Mouse (Mus musculus) erythroblast, embryonic 14.5 days (primary cell): ENCODE measurements around the gene Steap3. TPM values are rescaled to one million over a fixed set of nuclear protein-coding genes. Genes with fewer than 3 reads are reported as not detected.

ENCODE experiments used
- H3K27me3 ChIP-seq: 2 replicates; pipeline ENCODE4 v1.6.1; 2012; ENCODE audit warnings: inconsistent platforms; ENCODE audit not compliant: control insufficient read depth
- H3K36me3 ChIP-seq: 2 replicates; pipeline ENCODE4 v1.6.1; 2012; ENCODE audit warnings: mild to moderate bottlenecking, inconsistent platforms; ENCODE audit not compliant: control insufficient read depth
- H3K4me1 ChIP-seq: 2 replicates; pipeline ENCODE4 v1.6.1; 2012; ENCODE audit warnings: inconsistent platforms; ENCODE audit not compliant: control insufficient read depth
- H3K4me3 ChIP-seq: replicated peaks from 2 replicates; pipeline ENCODE3; 2012; ENCODE audit warnings: moderate library complexity, mild to moderate bottlenecking, inconsistent platforms
- H3K9me3 ChIP-seq: 2 replicates; pipeline ENCODE4 v1.6.1; 2012; ENCODE audit warnings: low read length, inconsistent platforms, mixed read lengths; ENCODE audit not compliant: control insufficient read depth
- GATA1 ChIP-seq: IDR thresholded peaks from 2 replicates; pipeline ENCODE4 v1.6.1; 2012; ENCODE audit warnings: low read length, inconsistent platforms, mixed read lengths
- TAL1 ChIP-seq: IDR thresholded peaks from 3 replicates; pipeline ENCODE4 v1.6.1; 2012; ENCODE audit warnings: low read length, inconsistent platforms, mixed read lengths
- polyA plus RNA-seq: library from polyadenylated mRNA; stranded (reverse); fragments of >175 nt; gene quantifications from 2 replicates; pipeline ENCODE4 v1.2.3, GENCODE M21; 2012

Gene Steap3
- polyA plus RNA-seq, 1 experiment, result 29.2 TPM

DNA sequence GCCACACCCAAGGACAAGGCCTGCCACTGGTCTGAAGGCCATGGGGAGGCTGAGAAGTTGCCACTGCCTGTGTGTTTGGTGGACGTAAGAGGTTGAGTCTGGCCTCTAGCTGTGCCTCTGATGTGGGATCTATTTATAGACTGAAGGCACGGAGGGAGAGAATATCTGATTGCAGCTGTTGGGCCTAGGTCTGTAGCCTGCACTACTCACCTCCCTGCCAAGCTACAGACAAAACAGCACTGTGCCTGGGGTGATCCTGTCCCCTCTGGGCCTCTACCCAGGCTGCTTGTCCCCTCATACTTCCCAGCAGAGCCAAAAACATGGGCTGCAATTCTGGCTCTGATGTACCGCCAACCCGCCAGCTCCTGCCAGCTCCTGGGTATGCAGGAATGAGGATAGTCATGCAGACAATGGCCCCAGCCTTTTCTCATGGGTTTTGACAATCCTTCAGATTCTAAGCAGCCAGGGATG is 26.8 kb downstream of the Steap3 start:
- H3K27me3 ChIP-seq, result no peaks in the 10 kb centered on the region; the same call in 1 of the 2 replicates
- H3K9me3 ChIP-seq, result no peaks in the 10 kb centered on the region
- TF ChIP-seq GATA1, result no peak
- H3K4me3 ChIP-seq, result no peak overlapping the region
- H3K36me3 ChIP-seq, result peaks cover 99% of the 10 kb centered on the region
- H3K4me1 ChIP-seq, result peaks cover 42% of the 10 kb centered on the region

DNA sequence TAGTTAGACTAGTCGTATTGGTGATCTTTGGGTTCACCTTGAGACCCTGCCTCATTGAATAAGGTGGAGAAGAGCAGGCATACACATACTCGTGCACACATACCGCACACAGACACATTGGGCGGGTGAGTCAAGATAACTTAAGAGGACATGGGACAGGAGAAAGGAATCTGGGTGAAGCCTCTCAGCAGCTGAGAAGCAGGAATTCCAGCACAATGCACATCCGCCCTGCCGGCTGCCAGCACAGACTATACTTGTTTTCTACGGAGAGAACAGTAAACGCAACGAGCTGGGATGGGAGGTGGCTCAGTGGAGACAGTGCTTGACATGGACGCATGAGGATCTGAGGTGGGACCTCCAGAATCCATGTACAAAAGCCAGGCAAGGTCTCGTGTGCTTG is 27.9 kb downstream of the Steap3 start:
- Histone ChIP-seq H3K4me3 (no peak overlapping the region), H3K27me3 (no peaks in the 10 kb centered on the region; the same call in 1 of the 2 replicates), H3K4me1 (peaks cover 37% of the 10 kb centered on the region), H3K36me3 (peaks cover 100% of the 10 kb centered on the region), H3K9me3 (no peaks in the 10 kb centered on the region)
- no peak for TF ChIP-seq TAL1
- no peak for TF ChIP-seq GATA1

DNA sequence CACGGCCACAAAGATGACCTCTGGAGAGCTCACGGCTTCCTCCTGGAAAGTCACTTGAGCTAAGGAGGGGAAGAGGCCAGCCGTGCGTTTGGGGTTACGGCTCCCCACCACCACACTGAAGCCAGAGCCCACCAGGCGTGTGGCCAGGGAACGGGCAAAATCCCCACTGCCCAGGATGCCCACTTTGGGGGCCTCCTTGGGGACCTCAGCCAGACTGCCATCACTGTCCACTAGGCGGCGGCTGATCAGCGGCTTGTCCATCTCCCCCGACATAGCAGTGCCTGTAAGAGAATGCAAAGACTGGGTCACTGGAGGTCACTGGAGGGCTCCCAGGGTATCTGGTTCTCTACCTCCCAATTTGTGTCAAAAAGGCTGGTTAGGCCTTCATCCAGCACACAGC is 28.5 kb downstream of the Steap3 start:
- Histone ChIP-seq H3K9me3 (no peaks in the 10 kb centered on the region), H3K4me1 (peaks cover 35% of the 10 kb centered on the region), H3K4me3 (no peak overlapping the region), H3K36me3 (peaks cover 100% of the 10 kb centered on the region), H3K27me3 (no peaks in the 10 kb centered on the region; the same call in 1 of the 2 replicates)
- TF ChIP-seq TAL1, result no peak
- TF ChIP-seq GATA1, result no peak

DNA sequence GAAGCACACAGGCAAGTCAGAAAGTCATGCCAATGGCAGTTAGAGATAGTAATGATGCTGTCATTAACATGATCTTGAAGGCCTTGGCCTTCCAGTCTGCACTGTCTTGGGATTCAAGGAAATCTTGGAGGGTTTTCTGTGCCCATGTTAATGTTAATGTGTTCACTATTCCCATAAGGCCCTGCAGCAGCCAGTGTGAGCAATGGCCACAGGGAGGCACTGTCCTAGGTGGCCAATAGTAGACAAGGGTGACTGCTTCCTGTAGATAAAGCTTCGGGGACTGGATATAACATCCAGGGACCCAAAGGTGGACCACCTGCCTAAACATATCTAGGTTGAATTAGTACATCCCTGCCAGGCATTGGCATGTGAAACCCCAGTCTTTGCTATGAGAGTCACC is 35.4 kb downstream of the Steap3 start:
- Histone ChIP-seq H3K4me3 (no peak overlapping the region), H3K36me3 (peaks cover 99% of the 10 kb centered on the region), H3K27me3 (no peaks in the 10 kb centered on the region; the same call in 1 of the 2 replicates), H3K9me3 (peaks cover 3% of the 10 kb centered on the region), H3K4me1 (peaks cover 30% of the 10 kb centered on the region)
- TF ChIP-seq TAL1 (no peak), GATA1 (no peak)

DNA sequence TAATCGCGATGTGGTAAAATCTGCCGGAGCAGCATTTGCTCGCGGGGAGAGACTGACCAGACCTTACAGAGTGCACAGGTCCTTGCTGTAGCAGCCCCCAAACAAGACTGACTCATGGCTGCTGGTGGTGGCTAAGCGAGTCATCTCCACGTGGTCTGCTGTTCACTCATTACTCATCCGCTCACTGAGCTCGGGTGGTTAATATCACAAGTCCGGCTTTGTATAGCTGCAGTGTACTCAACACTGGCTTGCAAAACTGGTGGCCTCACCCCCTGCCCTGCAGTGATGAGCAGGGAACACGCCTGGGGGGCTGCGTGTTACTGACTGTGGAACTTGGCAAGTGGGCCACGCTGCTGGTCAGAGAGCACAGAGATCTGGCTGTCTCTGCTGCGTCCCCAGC is 36.1 kb downstream of the Steap3 start:
- Histone ChIP-seq H3K9me3 (peaks cover 3% of the 10 kb centered on the region), H3K36me3 (peaks cover 99% of the 10 kb centered on the region), H3K4me1 (peaks cover 34% of the 10 kb centered on the region), H3K27me3 (no peaks in the 10 kb centered on the region; the same call in 1 of the 2 replicates), H3K4me3 (no peak overlapping the region)
- no peak for TF ChIP-seq TAL1
- TF ChIP-seq GATA1, result no peak

DNA sequence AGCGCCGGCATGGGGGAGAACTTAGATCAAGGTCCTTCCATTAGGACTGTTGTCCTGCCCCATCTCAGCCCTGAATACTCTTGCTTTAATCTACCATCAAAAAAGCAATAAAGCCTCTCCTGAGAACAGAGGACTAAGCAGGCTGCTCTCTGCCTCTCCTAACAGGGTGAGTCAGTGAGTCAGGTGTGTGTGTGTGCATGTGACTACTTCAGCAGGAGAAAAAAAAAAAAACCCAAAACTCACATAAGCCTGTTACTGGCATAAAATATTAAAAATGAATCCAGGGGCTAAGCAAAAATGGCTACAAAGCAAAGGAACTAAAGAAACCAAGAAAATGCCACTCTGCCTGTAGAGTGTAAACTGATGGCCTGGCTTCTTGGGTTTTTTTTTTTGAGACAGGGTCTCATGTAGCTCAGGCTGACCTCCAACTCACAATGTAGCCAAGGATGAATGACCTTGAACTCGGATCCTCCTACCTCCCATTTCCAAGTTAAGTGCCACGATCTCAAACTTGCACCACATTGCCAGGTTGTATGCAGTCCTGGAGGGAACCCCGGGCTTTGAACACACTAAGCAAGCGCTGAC is 36.8 kb downstream of the Steap3 start:
- H3K9me3 ChIP-seq, result peaks cover 3% of the 10 kb centered on the region
- no peaks in the 10 kb centered on the region for H3K27me3 ChIP-seq
- peaks cover 99% of the 10 kb centered on the region for H3K36me3 ChIP-seq
- no peak overlapping the region for H3K4me3 ChIP-seq
- peaks cover 35% of the 10 kb centered on the region for H3K4me1 ChIP-seq
- no peak for TF ChIP-seq GATA1
- no peak for TF ChIP-seq TAL1

DNA sequence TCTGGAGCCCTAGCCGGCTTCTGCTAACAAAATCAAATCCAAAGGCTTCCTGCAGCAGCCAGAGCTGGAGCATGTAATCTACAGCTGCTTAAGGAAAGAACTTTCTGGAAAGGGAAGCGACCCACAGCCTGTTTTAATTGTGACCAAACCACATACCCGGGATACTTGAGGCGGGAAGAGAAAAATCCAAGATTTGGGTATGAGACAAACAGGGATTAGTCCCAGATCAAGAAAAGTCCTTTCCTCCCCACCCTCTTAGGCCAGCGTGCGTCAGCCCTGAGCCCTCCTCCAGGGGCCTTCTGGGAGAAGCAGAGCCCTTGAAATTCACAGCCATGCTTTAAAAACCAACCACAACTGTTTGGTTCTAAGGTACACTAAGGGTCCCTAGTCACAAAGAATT is 40.3 kb downstream of the Steap3 start:
- peaks cover 3% of the 10 kb centered on the region for H3K9me3 ChIP-seq
- TF ChIP-seq GATA1, result no peak
- no peak for TF ChIP-seq TAL1
- no peaks in the 10 kb centered on the region for H3K27me3 ChIP-seq
- H3K36me3 ChIP-seq, result peaks cover 99% of the 10 kb centered on the region
- peaks cover 24% of the 10 kb centered on the region for H3K4me1 ChIP-seq
- no peak overlapping the region for H3K4me3 ChIP-seq

DNA sequence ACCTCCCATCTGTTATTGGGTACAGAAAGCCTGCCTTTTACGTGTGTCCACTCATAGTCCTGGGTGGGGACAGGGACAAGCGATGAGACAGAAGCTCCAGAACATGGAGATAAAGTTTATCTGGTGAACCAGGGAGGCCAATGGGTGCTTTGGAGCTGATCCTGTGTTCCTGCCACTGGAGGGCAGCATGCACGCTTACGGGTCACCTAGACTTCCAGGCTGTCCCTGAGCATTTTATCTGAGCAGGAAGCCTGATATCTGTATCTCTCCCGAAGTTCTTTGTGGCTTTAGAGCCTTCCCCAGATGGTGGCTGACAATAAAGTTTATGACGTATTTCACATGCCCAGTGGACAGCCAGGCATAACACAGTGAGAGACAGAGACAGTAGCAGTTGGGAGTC is 41.2 kb downstream of the Steap3 start:
- Histone ChIP-seq H3K9me3 (peaks cover 3% of the 10 kb centered on the region), H3K36me3 (peaks cover 99% of the 10 kb centered on the region), H3K4me3 (no peak overlapping the region), H3K4me1 (peaks cover 24% of the 10 kb centered on the region), H3K27me3 (no peaks in the 10 kb centered on the region)
- TF ChIP-seq TAL1, result no peak
- TF ChIP-seq GATA1, result no peak

DNA sequence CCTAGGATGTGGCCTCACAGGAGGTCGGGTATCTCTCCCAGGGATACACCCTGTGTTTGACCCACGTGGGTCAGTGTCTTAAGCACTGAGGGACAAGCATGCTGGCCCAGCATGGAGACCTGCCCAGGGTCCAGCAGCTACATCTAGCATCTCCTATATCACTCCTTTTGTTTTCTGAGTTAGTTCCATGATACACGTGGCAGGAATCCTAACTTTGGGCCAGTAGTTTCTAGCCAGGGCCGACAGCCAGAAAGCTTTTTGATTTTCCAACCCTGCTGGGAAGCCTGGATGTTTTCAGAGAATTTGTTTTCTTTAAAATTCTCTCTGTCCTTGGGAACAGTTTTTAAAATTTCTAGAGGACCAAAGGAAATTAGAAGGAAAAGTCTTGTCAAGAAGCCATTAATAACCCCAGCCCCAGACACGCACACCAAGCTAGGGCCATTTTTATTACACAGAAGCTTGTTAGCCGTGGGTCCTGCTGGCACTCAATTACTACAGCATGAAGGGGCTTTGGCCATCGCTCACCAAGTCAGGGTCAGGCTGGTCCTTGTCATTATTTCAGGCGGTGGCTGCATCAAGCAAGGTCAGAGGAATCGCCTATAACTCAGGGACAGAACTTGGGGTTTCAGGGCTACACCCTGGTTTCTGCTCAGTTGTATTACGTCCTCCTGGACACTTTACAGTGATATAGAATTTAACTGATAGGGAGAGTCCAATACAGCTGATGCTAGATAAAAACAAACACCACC is 42.6 kb downstream of the Steap3 start:
- no peak for TF ChIP-seq TAL1
- TF ChIP-seq GATA1, result no peak
- peaks cover 23% of the 10 kb centered on the region for H3K4me1 ChIP-seq
- H3K36me3 ChIP-seq, result peaks cover 99% of the 10 kb centered on the region
- H3K9me3 ChIP-seq, result peaks cover 3% of the 10 kb centered on the region
- H3K27me3 ChIP-seq, result no peaks in the 10 kb centered on the region
- H3K4me3 ChIP-seq, result no peak overlapping the region
